Mouse (Mus musculus) heart, adult 2 months (tissue): ENCODE measurements around the gene Ttll11.

Experiments used
- CTCF ChIP-seq: fragments of 200-600 bp; IDR thresholded peaks from 2 replicates; pipeline ENCODE4 v1.8.1; 2022; ENCODE audit warnings: antibody characterized with exemption, mild to moderate bottlenecking, moderate library complexity
- EP300 ChIP-seq: fragments of 200-500 bp; IDR thresholded peaks from 2 replicates; pipeline ENCODE4 v1.6.1; 2011; ENCODE audit warnings: low read depth, low read length, control low read depth; ENCODE audit not compliant: insufficient read depth
- POLR2A ChIP-seq: fragments of 200-500 bp; IDR thresholded peaks from 2 replicates; pipeline ENCODE4 v1.6.1; 2011; ENCODE audit warnings: mild to moderate bottlenecking, low read depth, low read length, control low read depth; ENCODE audit not compliant: insufficient read depth

DNA sequence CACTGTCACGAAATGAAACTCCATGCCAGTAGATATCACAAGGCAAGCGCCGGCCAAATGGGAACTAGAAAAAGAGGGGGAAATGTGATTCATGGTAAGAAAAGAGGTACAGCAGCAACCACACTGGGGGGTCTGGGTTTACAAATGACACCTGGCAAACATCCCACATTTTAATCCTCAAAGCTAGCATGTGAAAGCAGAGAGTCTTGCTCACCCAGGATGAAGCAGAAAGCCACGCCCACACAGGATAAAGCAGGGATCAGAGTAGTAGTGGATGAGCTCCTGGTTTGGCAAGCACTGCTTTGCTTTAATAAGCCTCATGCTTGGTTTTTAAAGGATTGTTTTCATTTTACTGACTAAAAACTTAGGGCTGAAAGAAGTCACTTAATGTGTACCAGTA is 34.8 kb downstream of the Ttll11 start:
- TF ChIP-seq CTCF (no peak), POLR2A (no peak), EP300 (no peak)
